Mouse (Mus musculus): ENCODE results near the gene Gpr25.

DNA sequence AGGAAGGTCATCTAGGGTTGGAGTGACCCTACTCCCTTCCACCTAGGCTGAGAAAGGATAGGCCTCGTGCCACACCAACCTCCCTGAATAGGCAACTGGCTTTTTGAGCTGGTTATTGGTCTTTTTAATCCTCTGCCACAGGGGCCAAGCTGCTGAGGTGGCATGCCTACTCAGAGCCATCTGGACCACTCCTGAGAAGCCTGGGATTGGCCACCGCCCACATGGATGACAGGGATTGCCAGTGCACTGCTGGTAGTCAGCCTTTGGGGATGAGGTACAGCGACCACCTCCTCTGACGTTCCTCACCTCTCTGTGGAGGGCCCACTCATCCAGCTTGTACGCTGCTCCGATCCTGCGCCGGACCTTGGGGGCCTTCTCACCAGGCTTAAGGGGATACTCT lies 34.8 kb downstream of the Gpr25 start:
- TF ChIP-seq MAFK (IDR thresholded peaks at IDR 0.05; ENCODE audit: insufficient read depth, low read depth, low read length) (no peak), ZNF384 (IDR thresholded peaks at IDR 0.05; ENCODE audit: low read depth, low read length) (no peak), HCFC1 (IDR thresholded peaks at IDR 0.05; ENCODE audit: borderline replicate concordance, insufficient read depth, low read length) (no peak), CHD2 (IDR thresholded peaks at IDR 0.05; ENCODE audit: low read depth, low read length) (no peak), ZC3H11A (IDR thresholded peaks at IDR 0.05; ENCODE audit: borderline replicate concordance, low read depth, low read length) (no peak)

Measured in ES-E14 (cell line).